Mouse (Mus musculus) midbrain, postnatal 0 days (tissue): Measurements from ENCODE around the gene Ubr2. TPM values are rescaled to one million over a fixed set of nuclear protein-coding genes. Genes with fewer than 3 reads are reported as not detected.

ENCODE experiments used
- ATAC-seq: fragments of 200-750 bp; cut with Nextera tagmentation; 2 replicates; pipeline ENCODE4 v1.8.0; 2017; ENCODE audit warnings: moderate number of reproducible peaks, mild to moderate bottlenecking, moderate TSS enrichment, moderate library complexity; ENCODE audit not compliant: low FRiP score
- DNase-seq: peaks from one replicate; pipeline ENCODE4 v3.0.0-alpha.2; 2015; ENCODE audit warnings: low spot score
- H3K27ac ChIP-seq: fragments of 300-500 bp; sonication (generic); 2 replicates; pipeline ENCODE4 v1.5.1; 2014; ENCODE audit warnings: low read depth, mild to moderate bottlenecking, low read length, mixed read lengths
- H3K27me3 ChIP-seq: fragments of 300-500 bp; sonication (generic); 2 replicates; pipeline ENCODE4 v1.6.1; 2014; ENCODE audit warnings: low read length, control low read depth, mixed read lengths; ENCODE audit not compliant: insufficient read depth
- H3K36me3 ChIP-seq: fragments of 300-500 bp; sonication (generic); 2 replicates; pipeline ENCODE4 v1.6.1; 2014; ENCODE audit warnings: low read length, control low read depth, mixed read lengths; ENCODE audit not compliant: insufficient read depth
- H3K4me1 ChIP-seq: fragments of 300-500 bp; sonication (generic); 2 replicates; pipeline ENCODE4 v1.6.1; 2014; ENCODE audit warnings: mild to moderate bottlenecking, control low read depth, antibody characterized with exemption, low read length, mixed read lengths; ENCODE audit not compliant: insufficient read depth
- H3K4me2 ChIP-seq: fragments of 300-500 bp; sonication (generic); 2 replicates; pipeline ENCODE4 v1.6.1; 2014; ENCODE audit warnings: low read depth, mild to moderate bottlenecking, low read length, mixed read lengths; ENCODE audit not compliant: poor library complexity, severe bottlenecking
- H3K4me3 ChIP-seq: fragments of 300-500 bp; sonication (generic); 2 replicates; pipeline ENCODE4 v1.5.1; 2014; ENCODE audit warnings: low read depth, mild to moderate bottlenecking, low read length, moderate library complexity
- H3K9ac ChIP-seq: fragments of 300-500 bp; sonication (generic); replicated peaks from 2 replicates; pipeline ENCODE4 v1.6.1; 2014; ENCODE audit warnings: mild to moderate bottlenecking, low read length, moderate library complexity, mixed read lengths; ENCODE audit not compliant: poor library complexity, severe bottlenecking
- H3K9me3 ChIP-seq: fragments of 300-500 bp; sonication (generic); 2 replicates; pipeline ENCODE4 v1.6.1; 2016; ENCODE audit warnings: low read length, control low read depth
- CTCF ChIP-seq: IDR thresholded peaks from 2 replicates; pipeline ENCODE4 v1.5.1; 2016; ENCODE audit warnings: antibody characterized with exemption, mild to moderate bottlenecking
- WGBS: fragments of 180-500 bp; shearing (Covaris S2); extraction: QIAGEN DNeasy Blood & Tissue Kit; methylation state at CpG from one replicate; pipeline ENCODE4 v1.1.7; 2014; 5-methylcytosine and 5-hydroxymethylcytosine counted together
- polyA plus RNA-seq: library from polyadenylated mRNA; unstranded; fragments of >200 nt; fragmentation: Nextera tagmentation; extraction: Ambion mirVana; gene quantifications from 2 replicates; pipeline ENCODE4 v1.2.1, GENCODE M21; 2015
- total RNA-seq: library from RNA; depleted of rRNA; stranded (reverse); fragments of >200 nt; gene quantifications from 2 replicates; pipeline ENCODE4 v1.2.3, GENCODE M21; 2014

Ubr2 gene
- total and polyA plus RNA-seq, 2 experiments from 2014 or later, result 9.8 to 26.0 TPM

DNA sequence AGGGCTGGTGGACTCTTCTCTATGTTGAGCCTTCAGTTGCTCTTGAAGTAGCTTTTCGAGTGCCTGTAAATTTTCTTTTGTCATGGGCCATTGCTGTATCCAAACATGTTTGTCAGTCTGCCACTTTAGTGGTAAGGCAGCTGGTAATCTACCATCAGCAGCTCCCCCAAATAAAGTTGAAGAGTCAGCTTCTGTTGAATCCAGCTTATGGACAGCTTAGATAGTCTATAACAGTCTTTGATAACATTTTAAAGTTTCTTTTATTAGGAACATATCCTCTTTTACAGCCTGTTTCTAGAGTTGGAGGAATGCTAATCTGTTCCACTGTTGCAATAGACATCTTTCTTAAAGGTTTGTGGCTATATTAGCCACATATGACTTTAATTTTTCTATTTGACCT is 13.0 kb upstream of the Ubr2 start:
- Histone ChIP-seq H3K9me3 (no peaks in the 10 kb centered on the region), H3K27ac (no peak overlapping the region), H3K36me3 (no peaks in the 10 kb centered on the region), H3K4me2 (no peak overlapping the region), H3K27me3 (no peaks in the 10 kb centered on the region), H3K4me3 (no peak overlapping the region), H3K9ac (no peak overlapping the region), H3K4me1 (no peaks in the 10 kb centered on the region)
- no peak for DNase-seq
- TF ChIP-seq CTCF, result no peak
- WGBS, result 82% methylated on average over 1 of the region's 1 CpGs
- ATAC-seq, result no peak

DNA sequence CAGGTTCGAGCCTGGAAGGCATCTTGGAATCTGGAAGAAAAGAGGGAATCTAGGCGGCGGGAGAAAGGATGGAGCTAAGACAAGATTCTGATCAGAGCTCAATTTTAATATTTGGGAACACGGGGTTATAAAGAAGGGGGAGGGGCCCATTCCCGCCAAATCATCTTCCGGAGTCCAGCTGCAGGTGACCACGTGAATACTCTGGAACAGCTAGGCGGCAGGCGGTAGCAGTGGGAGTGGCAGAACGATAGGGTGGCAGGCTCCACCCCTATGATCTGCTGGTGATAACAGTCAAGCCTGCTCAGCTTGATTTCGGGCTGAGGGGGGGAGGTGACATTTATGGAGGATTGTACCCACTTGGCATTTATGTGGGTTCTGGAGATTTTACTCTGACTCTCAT is 2.5 kb upstream of the Ubr2 start:
- Histone ChIP-seq H3K4me1 (peaks cover 3% of the 10 kb centered on the region; the same call in 1 of the 2 replicates), H3K4me3 (no peak overlapping the region), H3K36me3 (no peaks in the 10 kb centered on the region), H3K9me3 (no peaks in the 10 kb centered on the region), H3K27me3 (no peaks in the 10 kb centered on the region), H3K9ac (no peak overlapping the region), H3K27ac (no peak overlapping the region), H3K4me2 (no peak overlapping the region)
- ATAC-seq, result no peak
- WGBS, result 44% methylated on average over 11 of the region's 11 CpGs
- no peak for TF ChIP-seq CTCF
- no peak for DNase-seq

DNA sequence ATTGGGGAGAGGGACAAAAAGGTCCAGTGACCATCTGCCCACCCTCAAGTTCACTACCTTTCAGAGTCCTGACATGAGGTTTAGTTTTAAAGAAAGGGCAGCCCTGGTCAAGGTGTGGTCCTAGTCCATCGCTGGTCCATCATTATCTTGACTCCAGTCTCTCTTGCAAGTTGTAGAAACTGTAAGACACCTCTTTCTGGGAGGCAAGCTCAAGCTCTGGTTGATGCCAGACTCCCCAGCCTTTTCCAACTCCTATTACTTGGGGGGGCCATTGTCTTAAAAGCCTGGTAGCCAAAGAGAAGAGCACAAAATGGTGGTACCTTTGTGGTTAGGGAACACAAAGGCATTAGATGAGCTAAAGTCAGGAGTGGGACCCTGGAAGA is 1.3 kb upstream of the Ubr2 start:
- 82% methylated on average over 1 of the region's 1 CpGs for WGBS
- ATAC-seq (no peak), DNase-seq (no peak)
- Histone ChIP-seq H3K27me3 (no peaks in the 10 kb centered on the region), H3K36me3 (no peaks in the 10 kb centered on the region), H3K9me3 (no peaks in the 10 kb centered on the region), H3K4me3 (no peak overlapping the region), H3K4me1 (peaks cover 3% of the 10 kb centered on the region; the same call in 1 of the 2 replicates), H3K9ac (no peak overlapping the region), H3K4me2 (no peak overlapping the region), H3K27ac (no peak overlapping the region)
- no peak for TF ChIP-seq CTCF

GRCm38 (mm10) chr17:47010722-47011660 is 635 bp upstream of the Ubr2 start:
- Histone ChIP-seq H3K4me1 (peaks cover 3% of the 10 kb centered on the region; the same call in 1 of the 2 replicates), H3K27me3 (no peaks in the 10 kb centered on the region), H3K9ac (no peak overlapping the region), H3K27ac (no peak overlapping the region; the same call in 1 of the 2 replicates), H3K4me2 (peak overlapping the region; percentile 66), H3K9me3 (no peaks in the 10 kb centered on the region), H3K36me3 (no peaks in the 10 kb centered on the region), H3K4me3 (peak overlapping the region; percentile 99)
- WGBS, result 11% methylated on average over 25 of the region's 25 CpGs
- ATAC-seq (peak; percentile 10; the same call in 1 of the 2 replicates), DNase-seq (peak; percentile 84)
- no peak for TF ChIP-seq CTCF

DNA sequence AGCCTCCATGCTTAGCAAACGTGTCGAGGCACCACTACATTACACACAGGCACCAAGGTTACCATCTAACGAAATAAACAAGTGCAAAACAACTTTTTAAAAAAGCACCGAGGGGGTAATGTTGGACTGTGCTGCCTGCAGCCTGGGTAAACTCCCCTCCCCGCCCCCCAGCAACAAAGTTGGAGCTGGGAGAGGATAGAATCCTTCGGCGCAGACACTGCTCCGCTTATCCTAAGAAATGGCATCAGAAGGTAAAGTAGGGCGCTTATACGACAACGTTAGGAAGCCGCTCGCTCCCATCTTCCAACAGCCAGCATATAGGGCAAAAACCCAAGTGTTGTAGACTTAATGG is 834 bp downstream of the Ubr2 start:
- no peaks in the 10 kb centered on the region for H3K27me3 ChIP-seq
- DNase-seq (peak; percentile 10), ATAC-seq (peak; percentile 13; the same call in 1 of the 2 replicates)
- H3K36me3 ChIP-seq, result no peaks in the 10 kb centered on the region
- no peak for TF ChIP-seq CTCF
- peak overlapping the region; percentile 97 for H3K27ac ChIP-seq
- whole genome bisulfite sequencing, result 1% methylated on average over 13 of the region's 13 CpGs
- H3K4me3 ChIP-seq, result peak overlapping the region; percentile 99
- H3K4me2 ChIP-seq, result peak overlapping the region; percentile 66
- H3K9me3 ChIP-seq, result no peaks in the 10 kb centered on the region
- peaks cover 3% of the 10 kb centered on the region; the same call in 1 of the 2 replicates for H3K4me1 ChIP-seq
- H3K9ac ChIP-seq, result peak overlapping the region; percentile 99

GRCm38 (mm10) chr17:47009016-47009415 is 1.3 kb downstream of the Ubr2 start:
- 11% methylated on average over 6 of the region's 6 CpGs for WGBS
- no peaks in the 10 kb centered on the region for H3K9me3 ChIP-seq
- DNase-seq (no peak), ATAC-seq (no peak)
- peak overlapping the region; percentile 99 for H3K4me3 ChIP-seq
- peak overlapping the region; percentile 66 for H3K4me2 ChIP-seq
- H3K27ac ChIP-seq, result no peak overlapping the region
- no peak for TF ChIP-seq CTCF
- H3K36me3 ChIP-seq, result no peaks in the 10 kb centered on the region
- no peaks in the 10 kb centered on the region for H3K27me3 ChIP-seq
- H3K4me1 ChIP-seq, result peaks cover 3% of the 10 kb centered on the region; the same call in 1 of the 2 replicates
- H3K9ac ChIP-seq, result peak overlapping the region; percentile 99; the same call in 1 of the 2 replicates
